Mouse (Mus musculus) CD4-positive helper T cell, adult 2 months (primary cell): ENCODE measurements around the gene Vmn1r228.

Experiments used
- DNase-seq: peaks from one replicate; pipeline ENCODE4 v3.0.0-alpha.2; 2012; ENCODE audit warnings: low read depth, missing footprints, low spot score

The Vmn1r228 gene

GRCm38 (mm10) chr17:20786057-20786456, at the start of gene Vmn1r228:
Gene Vmn1r228 (minus strand): TSS chr17:20786157.
- DNase-seq, result no peak

GRCm38 (mm10) chr17:20811255-20811654, 25.3 kb upstream of the Vmn1r228 start, which contains the start of gene Vmn1r229:
Gene Vmn1r229 (plus strand): TSS chr17:20811555.
- DNase-seq, result no peak

- no peak for DNase-seq
These were observed 56.4 kb downstream of the Vmn1r228 start, which contains the start of gene Vmn1r227 for GRCm38 (mm10) chr17:20729543-20729942. Gene Vmn1r227 (plus strand): TSS chr17:20729843.
